Mouse (Mus musculus): ENCODE data around the gene Lrrc66.

The Lrrc66 gene

DNA sequence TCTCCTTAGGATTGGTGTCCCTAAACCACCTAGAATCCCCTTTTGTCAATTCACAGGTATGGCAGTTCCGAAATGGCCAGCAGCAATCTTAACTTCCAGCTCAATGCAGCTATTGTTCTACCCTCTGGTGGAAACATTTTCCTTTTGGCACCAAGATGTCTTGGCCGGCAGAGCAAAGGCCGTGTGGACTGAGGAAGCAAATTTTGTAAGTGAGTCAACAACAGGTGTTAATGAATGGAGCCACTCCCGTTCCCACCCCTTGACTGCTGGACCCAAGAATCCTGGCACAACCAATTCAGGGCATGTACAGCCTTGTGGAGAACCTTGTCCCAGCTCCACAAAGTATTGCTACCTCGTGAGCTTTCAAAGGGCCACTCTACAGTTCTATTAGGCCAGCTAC is 66.2 kb downstream of the Lrrc66 start:
- ATAC-seq (ENCODE audit: insufficient number of reproducible peaks, low FRiP score, low TSS enrichment) = no peak

DNA sequence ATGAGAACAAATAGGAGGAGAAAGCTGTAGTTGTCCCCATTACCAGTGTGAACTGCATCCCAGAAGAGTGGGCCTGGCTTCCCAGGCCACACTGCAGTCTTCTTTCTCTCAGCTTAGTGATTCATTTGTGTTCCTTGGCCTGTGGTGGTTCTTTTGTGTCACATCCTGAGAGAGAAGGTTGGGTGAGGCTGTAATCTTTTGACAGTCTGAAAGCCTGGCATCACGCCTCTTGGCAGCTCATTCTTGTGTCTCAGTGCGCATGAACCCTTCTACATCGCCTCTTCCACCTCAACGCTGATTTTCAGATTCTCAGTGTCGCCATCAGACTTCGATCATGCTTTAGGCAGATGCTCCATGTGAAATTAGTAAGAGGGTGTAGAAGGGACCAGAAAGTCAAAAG is 68.3 kb downstream of the Lrrc66 start:
- ATAC-seq (ENCODE audit: insufficient number of reproducible peaks, low FRiP score, low TSS enrichment) = no peak

DNA sequence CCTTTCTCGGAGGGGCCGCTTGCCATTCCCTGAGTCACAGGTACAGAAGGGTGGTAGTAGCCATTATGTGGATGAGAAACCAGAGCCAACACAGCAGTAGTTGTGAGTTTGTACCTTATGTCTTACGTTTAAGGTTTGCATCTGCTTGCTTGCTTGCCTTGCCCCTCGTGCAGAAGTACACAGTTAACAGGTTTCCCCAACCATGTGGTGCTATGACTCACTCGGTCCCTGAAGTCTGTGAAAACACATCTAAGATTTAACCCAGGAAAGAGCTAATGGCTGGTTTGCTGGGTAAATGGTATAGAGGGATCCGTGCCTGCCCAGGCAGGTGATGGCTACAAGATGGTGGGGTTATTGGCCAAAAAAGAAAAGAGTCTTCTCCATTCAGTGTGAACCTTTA is 73.6 kb downstream of the Lrrc66 start:
- ATAC-seq (ENCODE audit: insufficient number of reproducible peaks, low FRiP score, low TSS enrichment) = no peak

GRCm38 (mm10) chr5:73556733-73557425 is 75.4 kb downstream of the Lrrc66 start:
- no peak for ATAC-seq (ENCODE audit: insufficient number of reproducible peaks, low FRiP score, low TSS enrichment)
